Mouse (Mus musculus) erythroblast, adult 5-6 weeks (primary cell): Measurements from ENCODE around the gene B2m. TPM values are rescaled to one million over a fixed set of nuclear protein-coding genes. Genes with fewer than 3 reads are reported as not detected.

ENCODE experiments used
- ATAC-seq: replicated peaks from 2 replicates; pipeline ENCODE4 v1.8.0; 2016; ENCODE audit warnings: moderate number of reproducible peaks, mild to moderate bottlenecking, moderate TSS enrichment, inconsistent platforms; ENCODE audit not compliant: poor library complexity, low FRiP score, severe bottlenecking
- total RNA-seq, 2 experiments: library from RNA; stranded (forward) in 1 of 2; stranded (reverse) in 1 of 2; fragments of 150-400 nt in 1 of 2; fragments of 200-764, 138-1000 nt in 1 of 2; gene quantifications; 2 replicates each; pipeline versions ENCODE4 v1.2.3 to v1.2.4; 2015 to 2017; ENCODE audit warnings: low replicate concordance in 2 of 2

Gene B2m
- total RNA-seq (2015; ENCODE audit: low replicate concordance), result 1,642 and 1,724 TPM in 2 replicates
- 563 and 1,023 TPM in 2 replicates for total RNA-seq (2017; ENCODE audit: low replicate concordance)

DNA sequence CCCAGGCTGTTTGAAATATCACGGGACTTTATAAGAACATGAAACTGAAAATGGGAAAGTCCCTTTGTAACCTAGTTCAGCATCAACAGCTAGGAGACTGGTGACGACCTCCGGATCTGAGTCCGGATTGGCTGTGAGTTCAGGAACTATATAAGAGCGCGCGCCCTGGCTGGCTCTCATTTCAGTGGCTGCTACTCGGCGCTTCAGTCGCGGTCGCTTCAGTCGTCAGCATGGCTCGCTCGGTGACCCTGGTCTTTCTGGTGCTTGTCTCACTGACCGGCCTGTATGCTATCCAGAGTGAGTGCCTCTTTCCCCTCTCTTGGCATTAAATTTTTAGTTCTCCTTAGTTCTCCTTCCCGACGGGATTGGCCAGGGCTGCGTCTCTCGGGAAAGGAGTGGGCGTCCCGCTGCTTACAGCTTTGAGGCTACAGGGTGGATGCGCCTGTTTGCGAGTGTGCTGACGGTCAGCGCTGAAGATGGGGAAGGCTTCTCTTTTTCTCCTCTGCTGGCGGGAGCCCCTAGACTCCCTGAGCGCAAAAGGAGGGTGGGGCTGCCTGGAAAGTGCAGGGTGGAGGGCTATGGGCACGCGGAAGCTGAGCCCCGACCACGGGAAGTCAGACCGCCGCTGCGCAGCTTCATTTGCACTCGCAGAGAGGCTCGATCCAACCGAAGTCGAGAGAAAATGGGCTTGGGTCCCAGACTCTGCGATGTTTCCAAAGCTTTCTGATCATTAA lies at the start of gene B2m:
Gene B2m (plus strand): TSS at position 179 of the 734 bp plus-strand sequence.
- peak; percentile 89 for ATAC-seq

DNA sequence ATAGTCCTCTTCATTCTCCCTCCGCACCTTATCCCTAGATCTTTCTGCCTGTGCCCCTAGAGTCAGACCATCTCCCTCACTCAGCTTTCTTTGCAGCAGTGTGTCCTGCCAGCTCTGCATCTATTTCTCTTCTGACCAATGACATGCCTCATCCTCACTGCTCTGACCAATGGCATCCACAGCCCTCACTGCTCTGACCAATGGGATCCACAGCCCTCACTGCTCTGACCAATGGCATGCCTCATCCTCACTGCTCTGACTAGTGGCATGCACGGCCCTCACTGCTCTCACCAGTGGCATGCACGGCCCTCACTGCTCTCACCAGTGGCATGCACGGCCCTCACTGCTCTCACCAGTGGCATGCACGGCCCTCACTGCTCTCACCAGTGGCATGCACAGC lies 49.8 kb upstream of the B2m start:
- ATAC-seq, result peak; percentile 58

DNA sequence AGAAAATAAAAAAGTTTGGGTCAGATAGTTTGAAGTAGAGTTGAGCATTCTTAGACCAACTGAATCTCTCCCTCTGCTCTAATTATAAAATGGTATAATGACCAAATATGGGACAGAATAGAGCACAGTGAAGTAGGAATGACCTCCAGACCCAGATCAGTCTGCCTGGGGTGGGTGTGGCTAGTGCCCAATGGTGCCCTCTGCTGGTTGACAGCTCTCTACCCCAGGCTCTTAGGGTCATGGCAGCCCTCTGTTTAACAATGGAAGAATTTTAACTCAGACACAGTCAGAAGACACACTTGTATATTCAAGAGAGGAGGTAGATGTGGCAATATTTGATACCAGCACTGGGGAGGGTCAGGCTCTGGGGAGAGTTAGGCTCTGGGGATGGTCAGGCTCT lies 45.4 kb upstream of the B2m start:
- peak; percentile 76; the same call in 1 of the 2 replicates for ATAC-seq

DNA sequence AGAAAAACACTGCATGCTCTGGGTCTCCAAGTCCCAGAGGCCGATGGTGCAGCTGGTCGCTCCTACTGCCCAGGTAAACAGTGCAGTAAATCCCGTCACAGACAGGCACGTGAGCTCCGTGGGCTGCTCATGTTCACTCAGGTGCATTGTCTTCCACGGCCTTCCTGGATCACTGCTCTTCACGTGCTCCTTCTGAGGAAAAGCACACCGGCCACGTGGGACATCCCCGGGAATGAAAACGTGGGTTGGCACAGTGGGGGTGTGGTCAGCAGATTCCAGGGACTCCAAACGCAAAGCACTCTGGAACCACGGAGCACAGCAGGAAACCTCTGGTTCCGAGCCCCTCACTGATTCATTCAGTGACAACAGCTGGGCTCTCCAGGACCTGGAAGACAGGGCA lies 39.4 kb upstream of the B2m start:
- ATAC-seq, result peak; percentile 30; the same call in 1 of the 2 replicates

DNA sequence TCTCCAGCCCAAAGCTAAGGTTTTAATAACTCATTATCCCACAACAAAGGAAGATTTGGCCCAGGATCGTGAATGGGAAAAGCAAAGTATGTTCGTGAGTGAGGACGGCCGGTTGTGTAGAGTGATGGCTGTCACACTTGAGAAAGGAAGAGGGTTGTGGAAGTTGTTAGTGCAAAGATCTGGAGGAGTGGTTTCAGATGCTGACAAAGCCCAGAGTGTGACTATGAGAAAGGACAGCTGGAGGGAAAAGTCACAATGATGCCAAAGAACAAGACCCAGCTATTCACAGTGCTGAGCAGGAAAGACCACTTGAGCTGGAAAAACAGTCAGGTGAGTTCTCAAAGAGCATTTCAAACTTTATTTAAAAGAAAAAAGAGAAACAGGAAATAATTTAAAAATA lies 37.8 kb upstream of the B2m start:
- ATAC-seq, result no peak

DNA sequence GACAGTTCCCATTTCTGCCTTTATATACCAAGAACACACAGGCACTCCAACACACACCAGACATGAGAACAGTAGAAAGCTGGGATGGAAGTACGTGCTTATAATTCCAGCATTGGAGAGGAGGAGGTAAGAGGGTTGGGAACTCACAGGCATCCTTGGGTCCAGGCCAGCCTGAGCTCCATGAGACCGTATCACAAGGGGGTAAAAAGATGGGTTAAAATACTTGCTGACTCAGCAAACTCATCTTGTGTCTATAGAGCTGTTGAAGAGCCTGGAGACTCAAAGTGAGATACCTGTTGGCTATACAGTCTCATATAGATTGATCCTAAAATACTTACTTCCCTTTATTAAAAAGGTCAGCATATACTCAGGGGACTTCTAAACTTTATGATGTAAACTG lies 30.6 kb upstream of the B2m start:
- no peak for ATAC-seq

DNA sequence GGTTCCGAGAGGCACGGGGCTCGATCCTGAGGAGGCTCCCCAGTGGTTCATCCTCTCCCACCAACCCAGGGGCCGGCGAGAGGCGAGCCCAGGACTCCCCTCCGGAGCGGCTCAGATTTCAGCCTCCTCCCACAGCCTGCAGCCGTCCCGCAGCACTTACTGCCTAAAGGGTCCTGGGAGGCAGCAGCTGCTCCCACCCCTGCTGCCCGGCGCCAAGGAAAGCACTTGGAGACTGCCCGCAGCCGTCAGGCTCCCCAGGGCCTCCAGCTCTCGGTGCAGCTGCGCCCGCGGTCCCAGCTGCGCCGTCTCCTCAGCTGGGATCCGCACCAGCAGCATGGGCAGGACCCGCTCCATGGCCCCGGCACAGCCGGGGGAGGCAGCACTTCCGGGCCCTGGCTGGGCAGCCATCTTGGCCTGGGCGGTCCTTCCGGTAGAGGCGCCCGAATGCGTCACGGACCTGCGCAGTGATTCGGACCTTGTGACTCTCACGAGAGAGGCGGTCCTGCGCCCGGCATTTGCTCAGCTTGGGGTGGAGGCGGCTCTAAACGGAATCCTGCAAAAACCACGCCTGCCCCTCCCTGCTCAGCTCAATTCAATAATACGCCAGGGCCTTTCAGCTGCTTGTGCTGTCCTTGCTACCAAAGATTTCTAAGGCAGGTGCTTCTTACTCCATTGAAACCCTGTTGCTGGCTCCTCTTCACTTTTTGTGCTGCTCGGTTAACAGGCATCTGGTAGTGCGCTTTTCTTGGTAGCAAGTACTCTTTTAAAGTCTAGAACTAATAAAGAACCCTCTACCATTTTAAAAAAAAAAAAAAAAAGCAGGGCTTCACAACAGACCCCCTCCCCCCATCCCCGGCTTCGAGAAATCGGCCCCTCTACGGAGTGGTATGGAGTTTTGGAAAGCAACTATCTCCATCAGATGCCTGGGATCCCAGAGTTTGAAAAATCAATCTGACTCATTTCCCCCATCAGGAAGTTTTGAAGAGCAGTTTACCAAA lies 29.2 kb upstream of the B2m start, which contains the start of gene Spg11:
Gene Spg11 (minus strand): TSS at position 426 of the 998 bp plus-strand sequence.
- ATAC-seq, result peak; percentile 99

DNA sequence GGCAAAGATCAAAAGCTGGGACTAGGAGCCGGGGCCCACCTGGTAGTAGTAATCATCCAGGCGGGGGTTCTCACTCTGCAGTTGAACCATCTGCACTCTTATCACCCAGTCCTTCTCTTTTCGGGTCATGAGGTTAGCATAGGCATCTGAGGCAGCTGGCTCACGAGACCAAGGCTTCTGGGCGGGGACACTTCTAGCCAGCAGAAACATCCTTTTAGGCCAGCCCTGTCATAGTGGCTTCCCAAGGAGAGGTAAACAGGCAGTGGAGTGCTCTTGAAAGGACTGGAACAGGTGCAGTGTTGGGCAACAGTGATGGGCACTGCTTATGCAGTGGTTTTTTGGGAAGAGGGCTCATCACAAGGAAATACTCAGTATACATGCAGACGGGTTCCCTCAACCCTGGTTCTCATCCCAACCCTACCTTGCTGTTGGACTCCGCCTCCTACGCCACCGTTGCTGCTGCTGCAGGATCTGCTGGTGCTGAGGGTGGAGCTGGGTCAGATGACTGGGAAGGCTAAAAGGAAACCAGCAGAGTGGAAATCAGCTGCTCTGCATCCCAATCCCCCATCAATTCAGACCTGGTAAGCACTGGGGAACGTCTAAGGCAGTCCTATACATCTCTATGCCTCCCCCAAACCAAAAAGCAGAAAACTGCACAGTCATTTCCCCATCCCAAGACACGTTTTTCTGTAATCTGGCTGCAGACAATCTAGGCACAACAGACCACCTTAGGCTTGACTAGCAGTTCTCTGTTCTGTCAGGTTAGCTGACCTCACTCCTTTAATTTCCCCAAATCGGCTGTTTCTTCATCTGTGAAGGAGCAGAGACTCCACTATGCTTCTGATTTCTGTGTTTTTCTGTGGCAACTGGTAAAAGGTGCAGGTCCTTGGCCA lies 21.6 kb upstream of the B2m start:
- peak; percentile 67 for ATAC-seq

DNA sequence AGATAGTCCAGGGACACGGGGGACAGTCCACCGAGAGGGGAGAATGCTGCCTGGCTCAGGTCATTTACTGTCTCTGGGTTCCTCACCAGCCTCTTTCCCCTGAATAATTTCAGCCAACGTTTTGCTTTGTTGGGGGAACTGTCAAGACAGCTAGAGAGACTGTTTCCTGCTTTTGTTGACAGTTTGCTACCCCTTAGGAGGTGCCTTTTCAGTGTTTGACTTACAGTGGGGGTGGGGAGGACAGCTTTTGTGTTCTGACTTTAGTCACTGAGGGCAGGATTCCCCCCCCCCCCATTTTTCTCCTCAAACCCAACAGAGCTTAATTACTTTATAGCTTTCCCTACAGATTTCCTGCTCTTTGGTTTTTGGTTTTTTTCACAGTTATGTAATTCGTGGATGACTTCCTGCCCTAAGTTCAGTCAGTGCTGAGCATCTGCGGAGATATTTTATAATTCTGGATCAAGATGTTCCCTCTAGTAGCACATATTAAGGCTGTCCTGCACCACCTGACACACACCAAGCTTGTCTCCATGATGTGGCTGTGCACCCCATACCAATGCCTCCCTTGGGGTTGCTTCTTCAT lies 20.6 kb upstream of the B2m start:
- no peak for ATAC-seq

DNA sequence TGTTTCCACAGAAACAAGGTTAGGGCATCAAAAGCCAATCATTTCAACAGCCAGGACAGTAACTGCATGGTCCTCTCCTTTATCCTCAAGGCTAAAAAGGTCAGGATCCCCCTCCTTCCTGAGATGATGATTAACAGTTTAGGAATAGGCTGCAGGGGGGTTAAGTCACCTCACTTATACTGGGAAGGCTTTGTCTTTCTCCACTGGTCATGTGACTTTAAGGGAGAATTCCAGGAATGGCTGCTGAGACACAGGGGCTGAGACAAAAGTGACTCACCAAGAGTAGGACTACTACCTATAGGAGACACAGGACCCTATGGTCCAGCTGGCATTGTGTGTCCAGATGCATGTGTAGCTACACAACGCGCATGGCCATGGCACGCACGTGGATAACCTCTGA lies 19.9 kb upstream of the B2m start:
- ATAC-seq, result no peak

DNA sequence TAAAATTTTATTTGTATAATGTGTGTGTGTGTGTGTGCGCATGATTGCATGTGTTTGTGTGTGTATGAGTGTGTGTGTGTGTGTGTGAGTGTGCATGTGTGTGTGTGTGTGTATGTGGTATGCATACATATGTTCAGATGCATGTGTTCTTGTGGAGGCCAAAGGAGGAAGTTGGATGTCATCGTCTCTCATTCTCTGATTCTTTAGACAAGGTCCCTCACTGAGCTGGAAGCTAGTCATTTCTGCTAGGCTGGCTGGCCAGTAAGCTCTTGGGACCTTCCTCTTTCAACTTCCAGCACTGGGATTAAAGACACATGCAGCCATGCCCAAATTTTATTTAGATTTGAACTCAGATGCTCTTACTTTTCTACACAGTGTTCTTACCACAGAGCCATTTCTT lies 15.4 kb upstream of the B2m start:
- no peak for ATAC-seq

DNA sequence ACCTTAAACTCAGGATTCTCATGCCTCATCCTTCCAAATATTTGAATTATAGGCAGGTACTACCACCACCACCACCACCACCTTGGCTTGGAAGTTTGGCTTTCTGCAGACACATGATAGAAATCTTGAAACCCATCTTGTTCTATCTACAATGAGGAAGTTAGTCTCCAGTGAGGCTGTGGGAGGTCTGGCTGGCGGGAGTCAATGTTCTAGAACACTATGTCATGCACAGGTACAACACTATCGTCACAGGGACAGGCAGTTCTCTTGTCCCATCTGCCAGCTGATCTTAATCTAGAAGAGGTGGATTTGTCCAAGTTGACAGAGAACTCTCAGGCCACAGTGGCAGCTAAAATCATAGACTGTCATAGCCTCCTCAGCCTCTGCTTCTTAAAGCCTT lies 14.9 kb upstream of the B2m start:
- ATAC-seq, result no peak

DNA sequence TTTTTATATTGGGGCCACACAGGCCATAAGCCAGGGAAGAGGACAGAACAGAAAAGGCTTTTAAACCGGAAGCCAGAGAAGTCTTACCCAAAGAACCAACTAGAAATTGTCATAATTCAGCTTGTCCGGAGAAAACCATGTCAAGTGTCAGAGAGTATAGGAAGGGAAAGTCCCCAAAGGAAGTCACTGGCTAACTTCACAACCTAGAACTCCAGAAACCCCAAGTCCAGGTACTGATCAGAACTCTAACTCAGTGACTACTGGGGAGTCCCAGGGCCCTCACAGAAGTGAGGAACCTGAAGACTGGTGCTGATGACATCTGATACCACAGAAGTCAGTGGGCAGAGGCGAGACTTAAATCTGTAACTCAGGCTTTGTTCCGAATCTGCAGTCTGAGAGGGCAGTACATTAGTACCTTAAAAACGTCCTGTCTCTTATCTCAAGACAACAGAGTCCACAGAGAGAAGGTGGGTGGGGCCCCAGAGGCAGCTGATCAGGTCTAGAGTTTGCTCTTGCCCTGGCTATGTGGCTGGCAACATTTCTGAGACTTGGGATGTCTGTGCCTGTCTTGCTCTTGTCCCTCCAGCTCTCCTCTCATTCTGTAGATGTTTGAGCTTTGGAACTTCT lies 9.5 kb upstream of the B2m start:
- peak; percentile 99 for ATAC-seq

DNA sequence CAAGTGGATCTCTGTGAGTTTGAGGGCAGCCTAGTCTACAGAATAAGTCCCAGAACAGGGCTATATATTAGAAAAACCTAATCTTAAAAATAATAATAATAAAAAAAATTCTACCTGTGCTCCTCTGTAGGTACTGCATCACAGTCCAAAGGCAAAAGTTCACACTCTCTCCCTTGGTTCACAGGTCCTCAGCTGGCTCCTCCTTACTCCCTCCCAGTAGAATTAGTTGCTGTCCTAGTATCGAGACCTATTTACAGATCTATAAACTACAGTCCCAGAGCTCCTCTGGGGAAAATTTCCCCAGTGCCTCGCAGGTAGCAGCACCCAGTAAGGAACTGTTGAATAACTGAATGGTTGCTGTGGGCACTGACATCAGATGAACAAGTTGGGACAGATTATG lies 6.7 kb upstream of the B2m start:
- ATAC-seq, result no peak

DNA sequence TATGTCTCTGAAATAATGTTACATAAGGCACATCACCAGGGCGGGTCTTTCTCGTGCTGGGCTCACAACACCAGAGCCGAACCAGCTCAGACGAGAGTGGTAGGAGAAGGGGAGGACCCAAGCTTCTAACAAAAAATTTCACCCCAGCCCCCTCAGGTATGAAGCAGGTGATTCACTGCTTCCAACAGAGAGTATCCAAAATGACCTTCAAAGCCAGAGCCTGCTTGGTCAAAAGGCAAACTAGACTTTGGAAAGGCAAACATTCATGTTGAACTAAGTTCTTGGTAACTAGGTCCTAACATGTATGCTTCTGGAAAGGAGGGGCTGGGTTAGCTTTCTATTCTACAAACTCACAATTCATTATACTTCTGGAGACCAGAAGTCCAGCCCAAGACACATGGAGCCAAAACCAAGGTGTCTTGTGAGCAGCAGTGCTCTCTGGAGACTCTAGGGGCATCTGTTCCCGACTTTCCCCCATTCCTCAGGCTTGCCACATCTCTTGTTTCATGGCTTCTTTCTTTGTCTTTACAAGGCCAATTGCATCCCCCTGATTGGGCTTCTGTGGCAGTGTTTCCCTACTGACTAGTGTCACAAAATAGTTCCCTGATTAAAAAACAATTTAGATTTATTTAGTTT lies 6.0 kb upstream of the B2m start:
- ATAC-seq, result no peak

DNA sequence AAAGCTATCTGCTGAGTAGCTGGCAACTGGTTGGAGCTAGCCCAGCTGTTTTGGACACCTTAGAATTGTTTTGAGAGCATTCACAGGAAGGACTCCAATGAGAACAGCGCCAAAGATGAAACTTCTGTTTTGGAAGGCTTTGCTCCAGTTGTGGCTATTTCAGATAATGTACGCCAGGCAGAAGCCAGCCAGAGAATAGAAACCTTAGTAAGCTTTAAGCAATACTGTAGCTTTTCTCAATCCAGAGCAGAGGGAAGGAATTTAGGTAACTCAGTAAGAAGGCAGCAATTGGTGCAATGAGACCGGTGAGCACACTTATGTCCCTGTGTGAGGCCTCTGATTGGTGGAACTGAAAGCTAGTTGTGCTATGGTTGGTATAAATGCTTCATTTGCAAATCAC lies 4.4 kb upstream of the B2m start:
- ATAC-seq, result no peak

DNA sequence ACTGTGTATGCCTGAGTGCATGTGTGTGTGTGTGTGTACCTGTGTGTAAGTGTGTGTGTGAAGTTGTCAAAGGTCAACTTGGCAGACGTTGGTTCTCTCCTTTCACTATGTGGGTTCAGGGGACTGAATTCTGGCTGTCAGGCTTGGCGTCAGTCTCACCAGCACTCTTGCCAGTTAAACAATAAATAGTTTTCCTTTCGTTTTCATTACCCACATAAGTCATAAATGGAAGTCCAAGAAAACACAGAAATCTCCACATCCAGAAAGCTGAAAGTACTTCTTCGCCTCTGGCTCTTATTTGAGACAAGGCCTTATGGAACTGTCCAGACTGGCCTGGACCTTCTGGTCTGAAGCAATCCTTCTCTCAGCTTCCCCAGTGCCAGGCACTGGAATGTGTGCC lies 1.7 kb upstream of the B2m start:
- ATAC-seq, result no peak

DNA sequence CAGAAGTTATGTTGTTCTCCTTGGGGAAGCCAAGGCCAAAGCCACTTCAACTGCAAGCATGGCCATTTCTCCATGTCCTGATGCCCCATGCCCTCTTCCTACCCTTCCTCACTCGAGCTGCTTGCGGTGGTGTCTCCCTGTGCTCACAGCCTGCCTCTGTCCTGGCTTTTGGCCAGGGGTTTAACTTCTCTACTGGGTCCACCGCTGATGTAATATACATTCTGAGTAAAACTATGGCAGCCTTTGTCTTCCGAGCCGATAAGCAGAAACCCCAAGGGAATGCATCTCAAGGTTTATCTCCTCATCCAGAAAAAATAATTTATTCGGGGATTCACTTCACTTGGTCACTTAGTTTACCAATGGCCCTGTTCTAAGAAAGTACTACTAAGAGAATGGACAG lies 799 bp upstream of the B2m start:
- ATAC-seq, result peak; percentile 38
